In genomic region chr7:34798039-34798438, GRCm38 (mm10) we compare ENCODE assay signal across 10 mouse cellular contexts. TPM values are rescaled to one million over a fixed set of nuclear protein-coding genes. Genes with fewer than 3 reads are reported as not detected.
DNase-seq lines count a peak whose midpoint lies in the region; ATAC-seq and TF ChIP-seq lines count a peak whose summit lies in the region.
"Had no signal": no experiment of that assay in that cellular context is flagged by ENCODE, and none has a peak within 500 bp of the region (broad histone marks: within the 10 kb centered on the region; RNA-seq: fewer than 3 reads in every experiment).

No protein-coding gene starts in this region.

- H3K27ac ChIP-seq in heart, embryonic 15.5 days = no peak overlapping the region
- peak overlapping the region; percentile 50; the same call in 1 of the 2 replicates for H3K27ac ChIP-seq in ES-E14 (ENCODE audit: insufficient read depth, low read depth, low read length, poor library complexity, severe bottlenecking)
- peak overlapping the region; percentile 72 for H3K27ac ChIP-seq in forebrain, embryonic 13.5 days
- no peak overlapping the region for H3K27ac ChIP-seq in limb, embryonic 13.5 days

- ATAC-seq in heart, embryonic 15.5 days (replicated peaks; ENCODE audit: insufficient number of reproducible peaks, insufficient read depth, low FRiP score, low read depth) = no peak
- ATAC-seq in forebrain, embryonic 13.5 days = peak; percentile 48; the same call in 1 of the 2 replicates
- ATAC-seq in limb, embryonic 13.5 days (ENCODE audit: low FRiP score, low read depth) = no peak
- no peak for ATAC-seq in erythroblast, adult 5-6 weeks (replicated peaks; ENCODE audit: low FRiP score, poor library complexity, severe bottlenecking)

- no peak for DNase-seq in heart, adult 8-10 months (ENCODE audit: low spot score)
- DNase-seq in ES-E14 (ENCODE audit: low read depth, low spot score) = no peak
- DNase-seq in frontal cortex, postnatal 25 days (ENCODE audit: low spot score in 2 of 2) = no peak
- no peak for DNase-seq in ovary, adult 18-20 months (ENCODE audit: low spot score)
- DNase-seq: cerebellum, postnatal 36 days had no signal

- H3K9ac ChIP-seq in heart, embryonic 15.5 days = no peak overlapping the region
- H3K9ac ChIP-seq in ES-E14 (ENCODE audit: insufficient read depth, low read depth, low read length, poor library complexity, severe bottlenecking) = no peak overlapping the region
- no peak overlapping the region for H3K9ac ChIP-seq in forebrain, embryonic 13.5 days
- 0 out of 2 replicates have a peak overlapping the region, but pooled peaks have one; percentile 35 for H3K9ac ChIP-seq in limb, embryonic 13.5 days

- peaks cover 21% of the 10 kb centered on the region; the same call in 1 of the 2 replicates for H3K27me3 ChIP-seq in heart, embryonic 15.5 days
- H3K27me3 ChIP-seq in forebrain, embryonic 13.5 days = no peaks in the 10 kb centered on the region
- H3K27me3 ChIP-seq in limb, embryonic 13.5 days = peaks cover 20% of the 10 kb centered on the region

- no peak overlapping the region for H3K4me3 ChIP-seq in heart, embryonic 15.5 days
- 0 out of 4 replicates have a peak overlapping the region, but pooled peaks of 1 of the 2 experiments have one; percentile 5 for H3K4me3 ChIP-seq in ES-E14 (ENCODE audit: insufficient read depth in 1 of 2, low read depth in 1 of 2, low read length in 2 of 2, poor library complexity in 1 of 2, severe bottlenecking in 1 of 2)
- H3K4me3 ChIP-seq in forebrain, embryonic 13.5 days = no peak overlapping the region
- H3K4me3 ChIP-seq in limb, embryonic 13.5 days = no peak overlapping the region

- H3K9me3 ChIP-seq in heart, embryonic 15.5 days (replicated peaks) = no peaks in the 10 kb centered on the region
- H3K9me3 ChIP-seq in ES-E14 (ENCODE audit: control insufficient read depth, insufficient read depth, low read depth, low read length) = no peaks in the 10 kb centered on the region
- H3K9me3 ChIP-seq in forebrain, embryonic 13.5 days (replicated peaks) = no peaks in the 10 kb centered on the region
- H3K9me3 ChIP-seq in limb, embryonic 13.5 days = no peaks in the 10 kb centered on the region

- H3K4me2 ChIP-seq in heart, embryonic 15.5 days = peak overlapping the region; percentile 51
- peak overlapping the region; percentile 34 for H3K4me2 ChIP-seq in forebrain, embryonic 13.5 days
- peak overlapping the region; percentile 49 for H3K4me2 ChIP-seq in limb, embryonic 13.5 days (replicated peaks)

- H3K4me1 ChIP-seq in heart, embryonic 15.5 days (replicated peaks) = peaks cover 17% of the 10 kb centered on the region
- peaks cover 11 to 19% of the 10 kb centered on the region in 2 experiments; a peak in 3 of 4 replicates for H3K4me1 ChIP-seq in ES-E14 (ENCODE audit: control insufficient read depth in 2 of 2, insufficient read depth in 2 of 2, low read length in 2 of 2, poor library complexity in 1 of 2)
- peaks cover 34% of the 10 kb centered on the region for H3K4me1 ChIP-seq in forebrain, embryonic 13.5 days
- H3K4me1 ChIP-seq in limb, embryonic 13.5 days = peaks cover 25% of the 10 kb centered on the region

- WGBS in heart, embryonic 15.5 days = 11% methylated on average over 12 of the region's 12 CpGs
- 5% methylated on average over 12 of the region's 12 CpGs for WGBS in forebrain, embryonic 13.5 days
- WGBS in limb, embryonic 13.5 days = 2% methylated on average over 12 of the region's 12 CpGs

- no peaks in the 10 kb centered on the region for H3K36me3 ChIP-seq in heart, embryonic 15.5 days
- no peaks in the 10 kb centered on the region for H3K36me3 ChIP-seq in ES-E14 (ENCODE audit: control insufficient read depth, insufficient read depth, low read length, poor library complexity, severe bottlenecking)
- no peaks in the 10 kb centered on the region for H3K36me3 ChIP-seq in forebrain, embryonic 13.5 days (ENCODE audit: poor library complexity, severe bottlenecking)
- no peaks in the 10 kb centered on the region for H3K36me3 ChIP-seq in limb, embryonic 13.5 days

- in situ Hi-C loops in ES-E14 (cut with MboI; ENCODE audit: low sequenced_read_pairs in 2 of 2, unreplicated experiment in 2 of 2) = no loop called here

TF ChIP-seq in ES-E14, 5 proteins besides CTCF, POLR2A, EP300 and RAD21:
- no peak for TF ChIP-seq HCFC1 (IDR thresholded peaks at IDR 0.05; ENCODE audit: borderline replicate concordance, insufficient read depth, low read length)
- TF ChIP-seq CHD2 (IDR thresholded peaks at IDR 0.05; ENCODE audit: low read depth, low read length) = no peak
- no peak for TF ChIP-seq ZC3H11A (IDR thresholded peaks at IDR 0.05; ENCODE audit: borderline replicate concordance, low read depth, low read length)
- TF ChIP-seq ZNF384 (IDR thresholded peaks at IDR 0.05; ENCODE audit: low read depth, low read length) = no peak
- TF ChIP-seq MAFK (IDR thresholded peaks at IDR 0.05; ENCODE audit: insufficient read depth, low read depth, low read length) = no peak

RNA-seq across cellular contexts. Expression of gene Chst8, which starts 14.5 kb away (rescaled TPM):
- 0.44 and 1.3 TPM in 2 replicates for polyA plus RNA-seq in heart, embryonic 15.5 days (2015; fragmentation: Nextera tagmentation; extraction: Ambion mirVana)
- total RNA-seq in heart, adult 8-10 months (2022) = not detected
- total RNA-seq in ES-E14 (2012; rRNA removed) = 2.7 and 3.5 TPM in 2 replicates
- 9.7 and 16.4 TPM in 2 replicates for polyA plus RNA-seq in forebrain, embryonic 13.5 days (2015; fragmentation: Nextera tagmentation; extraction: Ambion mirVana)
- 2.2 TPM in 2 replicates for polyA plus RNA-seq in limb, embryonic 13.5 days (2015; fragmentation: Nextera tagmentation; extraction: Ambion mirVana)
- total RNA-seq in erythroblast, adult 5-6 weeks (2015; ENCODE audit: low replicate concordance) = not detected in 2 replicates
- not detected in 2 replicates for total RNA-seq in erythroblast, adult 5-6 weeks (2017; ENCODE audit: low replicate concordance)
- total RNA-seq: monocyte, adult 5-6 weeks had no signal

Comparison
In these comparisons a context has a peak if more than half of its experiments do, and no peak if none do; other contexts are left out.
1. H3K27ac ChIP-seq: peak in ES-E14 (single experiment) and forebrain, embryonic 13.5 days (single experiment); none in heart, embryonic 15.5 days (single experiment) and limb, embryonic 13.5 days (single experiment).
2. Peak in every context shown above with its lines, with median percentiles within 50 percentile points of each other: H3K4me2 ChIP-seq.